ENCODE assay signal across 8 mouse cellular contexts in the genomic region with DNA sequence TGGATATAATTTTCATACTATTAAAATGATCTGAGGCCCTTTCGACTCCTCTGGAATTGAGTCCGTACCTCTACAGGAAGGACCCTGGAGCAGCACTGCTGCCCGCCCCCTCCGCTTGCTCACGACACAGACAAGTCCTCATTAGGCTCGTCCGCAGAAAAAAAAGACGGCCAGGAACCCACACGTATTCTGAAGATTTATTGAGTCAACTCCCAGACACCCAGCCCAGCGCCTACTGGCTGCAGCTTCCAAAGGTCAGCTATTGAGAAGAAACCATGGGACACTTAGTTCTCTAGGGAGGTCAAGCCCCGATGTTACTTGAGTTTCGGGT. TPM values are rescaled to one million over a fixed set of nuclear protein-coding genes. Genes with fewer than 3 reads are reported as not detected.
DNase-seq lines count a peak whose midpoint lies in the region; ATAC-seq and TF ChIP-seq lines count a peak whose summit lies in the region.

No protein-coding gene starts in this region.

- no peak overlapping the region for H3ac ChIP-seq in myocyte (ENCODE audit: control insufficient read depth, insufficient read length)

- no peak for TF ChIP-seq CTCF in kidney, postnatal 0 days (IDR thresholded peaks at IDR 0.05; ENCODE audit: low read depth)

- peak overlapping the region; percentile 82 for H3K27ac ChIP-seq in kidney, postnatal 0 days
- H3K27ac ChIP-seq in embryonic facial prominence, embryonic 11.5 days (replicated peaks; ENCODE audit: low read depth, low read length), result no peak overlapping the region
- H3K27ac ChIP-seq in intestine, embryonic 15.5 days, result peak overlapping the region; percentile 78; the same call in 1 of the 2 replicates

- no peak; the same call in 1 of the 2 replicates for ATAC-seq in kidney, postnatal 0 days (replicated peaks; ENCODE audit: low FRiP score, low read depth)
- no peak; the same call in 1 of the 2 replicates for ATAC-seq in embryonic facial prominence, embryonic 11.5 days (replicated peaks; ENCODE audit: insufficient number of reproducible peaks, low FRiP score, low TSS enrichment, low read depth)
- ATAC-seq in intestine, embryonic 15.5 days, result no peak; the same call in 1 of the 2 replicates

- no peaks in the 10 kb centered on the region for H3K79me2 ChIP-seq in myocyte (ENCODE audit: control insufficient read depth, insufficient read depth)

- H3K9ac ChIP-seq in kidney, postnatal 0 days (ENCODE audit: low read depth, low read length), result peak overlapping the region; percentile 59
- H3K9ac ChIP-seq in embryonic facial prominence, embryonic 11.5 days (replicated peaks; ENCODE audit: low read length), result peak overlapping the region; percentile 23
- H3K9ac ChIP-seq in intestine, embryonic 15.5 days, result peak overlapping the region; percentile 41

- H3K4me3 ChIP-seq in kidney, postnatal 0 days (replicated peaks; ENCODE audit: low read depth, low read length), result peak overlapping the region; percentile 62
- peak overlapping the region; percentile 62 for H3K4me3 ChIP-seq in embryonic facial prominence, embryonic 11.5 days (ENCODE audit: low read depth, low read length)
- peak overlapping the region; percentile 61 for H3K4me3 ChIP-seq in intestine, embryonic 15.5 days (replicated peaks)
- peak overlapping the region; percentile 76 for H3K4me3 ChIP-seq in myocyte

- no peaks in the 10 kb centered on the region for H3K9me3 ChIP-seq in kidney, postnatal 0 days (replicated peaks; ENCODE audit: low read length)
- no peaks in the 10 kb centered on the region for H3K9me3 ChIP-seq in embryonic facial prominence, embryonic 11.5 days (replicated peaks; ENCODE audit: control insufficient read depth, low read length)
- H3K9me3 ChIP-seq in intestine, embryonic 15.5 days, result no peaks in the 10 kb centered on the region

- WGBS in kidney, postnatal 0 days, result 0% methylated on average over 12 of the region's 12 CpGs
- 1% methylated on average over 12 of the region's 12 CpGs for WGBS in embryonic facial prominence, embryonic 11.5 days
- whole genome bisulfite sequencing in intestine, embryonic 15.5 days, result 2% methylated on average over 12 of the region's 12 CpGs

- TF ChIP-seq POLR2A in myocyte (IDR thresholded peaks at IDR 0.05; ENCODE audit: insufficient read length, low read depth), result no peak

- DNase-seq in kidney, postnatal 0 days (ENCODE audit: low spot score), result no peak
- no peak for DNase-seq in kidney, adult 11 months
- no peak for DNase-seq in embryonic facial prominence, embryonic 11.5 days (ENCODE audit: low spot score)
- DNase-seq in thymus, postnatal 25 days, result no peak
- no peak for DNase-seq in layer of hippocampus, postnatal 25 days (ENCODE audit: extremely low spot score in 1 of 2, low spot score in 1 of 2)
- no peak for DNase-seq in c-Kit-positive CD71-positive TER-119-positive erythroid progenitor cells, embryonic 14.5 days (ENCODE audit: low spot score)

- no peaks in the 10 kb centered on the region for H3K4me1 ChIP-seq in kidney, postnatal 0 days (replicated peaks; ENCODE audit: insufficient read depth, low read length)
- peaks cover 4% of the 10 kb centered on the region for H3K4me1 ChIP-seq in embryonic facial prominence, embryonic 11.5 days (ENCODE audit: control insufficient read depth, insufficient read depth, low read length)
- H3K4me1 ChIP-seq in intestine, embryonic 15.5 days (replicated peaks), result no peaks in the 10 kb centered on the region

- H3K36me3 ChIP-seq in kidney, postnatal 0 days (ENCODE audit: insufficient read depth, low read length), result no peaks in the 10 kb centered on the region
- no peaks in the 10 kb centered on the region for H3K36me3 ChIP-seq in embryonic facial prominence, embryonic 11.5 days (replicated peaks; ENCODE audit: control insufficient read depth, insufficient read depth, low read depth, low read length)
- H3K36me3 ChIP-seq in intestine, embryonic 15.5 days, result no peaks in the 10 kb centered on the region
- H3K36me3 ChIP-seq in myocyte (ENCODE audit: control insufficient read depth, insufficient read depth), result no peaks in the 10 kb centered on the region

- no peaks in the 10 kb centered on the region for H3K27me3 ChIP-seq in kidney, postnatal 0 days (ENCODE audit: insufficient read depth, low read length)
- peaks cover 2% of the 10 kb centered on the region; the same call in 1 of the 2 replicates for H3K27me3 ChIP-seq in embryonic facial prominence, embryonic 11.5 days (ENCODE audit: control insufficient read depth, insufficient read depth, low read length)
- H3K27me3 ChIP-seq in intestine, embryonic 15.5 days (replicated peaks), result peaks cover 4% of the 10 kb centered on the region; the same call in 1 of the 2 replicates
- peaks cover 9% of the 10 kb centered on the region for H3K27me3 ChIP-seq in myocyte (ENCODE audit: control insufficient read depth, insufficient read depth, insufficient read length)

- peak overlapping the region; percentile 76 for H3K4me2 ChIP-seq in kidney, postnatal 0 days (ENCODE audit: low read length)
- H3K4me2 ChIP-seq in embryonic facial prominence, embryonic 11.5 days (ENCODE audit: low read depth, low read length), result peak overlapping the region; percentile 88
- peak overlapping the region; percentile 95 for H3K4me2 ChIP-seq in intestine, embryonic 15.5 days (replicated peaks)
- H3K4me2 ChIP-seq in myocyte (ENCODE audit: low read depth), result peak overlapping the region; percentile 91

TF ChIP-seq in myocyte, 11 proteins besides CTCF, POLR2A, EP300 and RAD21:
- TF ChIP-seq POLR2AphosphoS2 (IDR thresholded peaks at IDR 0.05; ENCODE audit: insufficient read length, low read depth) (no peak), USF1 (IDR thresholded peaks at IDR 0.05; ENCODE audit: low read depth) (no peak), TCF3 (IDR thresholded peaks at IDR 0.05; ENCODE audit: insufficient read length, low read depth) (no peak), MYOD1 (IDR thresholded peaks at IDR 0.05; ENCODE audit: control insufficient read depth in 1 of 3, insufficient read length in 2 of 3, low read depth in 2 of 3) (no peak), SRF (IDR thresholded peaks at IDR 0.05; ENCODE audit: control insufficient read depth, insufficient read length, low read depth) (no peak), REST (IDR thresholded peaks at IDR 0.05; ENCODE audit: insufficient read depth, insufficient read length) (no peak), MAX (IDR thresholded peaks at IDR 0.05; ENCODE audit: low read depth) (no peak), MYOG (IDR thresholded peaks at IDR 0.05; ENCODE audit: control insufficient read depth in 1 of 3, insufficient read depth in 1 of 3, insufficient read length in 2 of 3, low read depth in 2 of 3) (no peak), TCF12 (IDR thresholded peaks at IDR 0.05; ENCODE audit: insufficient read depth, poor library complexity, severe bottlenecking) (no peak)

RNA-seq across cellular contexts. Expression of a gene that starts 9.2 kb away (rescaled TPM):
- polyA plus RNA-seq in kidney, postnatal 0 days (2015; fragmentation: Nextera tagmentation; extraction: Ambion mirVana), result 0.14 and 0.24 TPM in 2 replicates
- 1.2 and 2.2 TPM in 2 replicates for polyA plus RNA-seq in embryonic facial prominence, embryonic 11.5 days (2014; fragmentation: Nextera tagmentation; extraction: Ambion mirVana)
- 0.15 and 0.24 TPM in 2 replicates for polyA plus RNA-seq in intestine, embryonic 15.5 days (2015; fragmentation: Nextera tagmentation; extraction: Ambion mirVana)
- 0.04 TPM for polyA plus RNA-seq in myocyte (2012; fragmentation: generic; extraction: Trizol)
- total RNA-seq in layer of hippocampus, postnatal 25 days (2021), result 1 to 10 TPM; 2.3 TPM

RNA-seq across cellular contexts. Expression of a gene that starts 9.5 kb away (rescaled TPM):
- 73.1 and 77.2 TPM in 2 replicates for polyA plus RNA-seq in kidney, postnatal 0 days (2015; fragmentation: Nextera tagmentation; extraction: Ambion mirVana)
- 75.3 and 83.4 TPM in 2 replicates for polyA plus RNA-seq in embryonic facial prominence, embryonic 11.5 days (2014; fragmentation: Nextera tagmentation; extraction: Ambion mirVana)
- 32.9 and 33.9 TPM in 2 replicates for polyA plus RNA-seq in intestine, embryonic 15.5 days (2015; fragmentation: Nextera tagmentation; extraction: Ambion mirVana)
- 31.0 TPM for polyA plus RNA-seq in myocyte (2012; fragmentation: generic; extraction: Trizol)
- total RNA-seq in layer of hippocampus, postnatal 25 days (2021), result 10 to 100 TPM; 15.0 to 16.5 TPM

RNA-seq across cellular contexts. Expression of a gene that starts 12.2 kb away (rescaled TPM):
- polyA plus RNA-seq in kidney, postnatal 0 days (2015; fragmentation: Nextera tagmentation; extraction: Ambion mirVana), result 28.5 and 33.7 TPM in 2 replicates
- 9.8 and 11.3 TPM in 2 replicates for polyA plus RNA-seq in embryonic facial prominence, embryonic 11.5 days (2014; fragmentation: Nextera tagmentation; extraction: Ambion mirVana)
- polyA plus RNA-seq in intestine, embryonic 15.5 days (2015; fragmentation: Nextera tagmentation; extraction: Ambion mirVana), result 16.0 and 17.9 TPM in 2 replicates
- polyA plus RNA-seq in myocyte (2012; fragmentation: generic; extraction: Trizol), result 89.7 TPM
- 10 to 100 TPM; 27.9 to 28.7 TPM for total RNA-seq in layer of hippocampus, postnatal 25 days (2021)

RNA-seq across cellular contexts. Expression of a gene that starts 20.6 kb away (rescaled TPM):
- polyA plus RNA-seq in kidney, postnatal 0 days (2015; fragmentation: Nextera tagmentation; extraction: Ambion mirVana), result 30.2 and 30.5 TPM in 2 replicates
- polyA plus RNA-seq in embryonic facial prominence, embryonic 11.5 days (2014; fragmentation: Nextera tagmentation; extraction: Ambion mirVana), result 24.0 and 25.1 TPM in 2 replicates
- polyA plus RNA-seq in intestine, embryonic 15.5 days (2015; fragmentation: Nextera tagmentation; extraction: Ambion mirVana), result 6.8 and 7.2 TPM in 2 replicates
- polyA plus RNA-seq in myocyte (2012; fragmentation: generic; extraction: Trizol), result 3.1 TPM
- 100 to 1,000 TPM; 127 TPM for total RNA-seq in layer of hippocampus, postnatal 25 days (2021)

RNA-seq across cellular contexts. Expression of a gene that starts 20.7 kb away (rescaled TPM):
- 2.5 and 3.7 TPM in 2 replicates for polyA plus RNA-seq in kidney, postnatal 0 days (2015; fragmentation: Nextera tagmentation; extraction: Ambion mirVana)
- 1.5 and 1.9 TPM in 2 replicates for polyA plus RNA-seq in embryonic facial prominence, embryonic 11.5 days (2014; fragmentation: Nextera tagmentation; extraction: Ambion mirVana)
- polyA plus RNA-seq in intestine, embryonic 15.5 days (2015; fragmentation: Nextera tagmentation; extraction: Ambion mirVana), result 0.51 and 0.58 TPM in 2 replicates
- polyA plus RNA-seq in myocyte (2012; fragmentation: generic; extraction: Trizol), result 0.85 TPM
- 100 to 1,000 TPM in 1 of 2 experiments, 10 to 100 TPM in 1; 97.4 to 116 TPM for total RNA-seq in layer of hippocampus, postnatal 25 days (2021)
